24 mouse cellular contexts compared by ENCODE assay signal in the genomic region with DNA sequence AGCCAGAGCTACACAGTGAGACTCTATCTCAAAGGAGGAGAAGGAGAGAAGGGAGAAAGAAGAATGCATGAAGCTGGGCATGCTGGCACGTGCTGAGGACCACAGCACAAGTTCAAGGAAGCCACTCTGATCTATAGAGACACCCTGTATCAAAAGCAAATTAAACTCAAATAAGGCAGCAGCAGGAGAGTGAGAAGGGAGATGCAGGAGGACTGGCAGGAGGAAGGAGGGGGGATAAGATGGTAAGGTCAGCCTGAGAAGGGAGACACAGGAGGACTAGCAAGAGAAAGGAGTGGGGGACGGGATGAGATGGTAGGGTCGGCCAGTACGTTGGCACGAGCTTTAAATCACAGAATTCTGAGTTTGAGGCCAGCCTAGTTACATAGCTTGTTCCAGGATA.
DNase-seq lines count a peak whose midpoint lies in the region; ATAC-seq and TF ChIP-seq lines count a peak whose summit lies in the region.
"Had no signal": no experiment of that assay in that cellular context is flagged by ENCODE, and none has a peak within 500 bp of the region (broad histone marks: within the 10 kb centered on the region; RNA-seq: fewer than 3 reads in every experiment).

No protein-coding gene starts in this region.

- H3K4me1 ChIP-seq in liver, adult 2 months (ENCODE audit: control insufficient read depth, insufficient read depth, low read length) = peaks cover 31% of the 10 kb centered on the region
- H3K4me1 ChIP-seq in liver, embryonic 12.5 days = no peaks in the 10 kb centered on the region
- peaks cover 6% of the 10 kb centered on the region; the same call in 1 of the 2 replicates for H3K4me1 ChIP-seq in liver, postnatal 0 days (ENCODE audit: insufficient read depth)
- H3K4me1 ChIP-seq in liver, embryonic 11.5 days (replicated peaks; ENCODE audit: control insufficient read depth, insufficient read depth, low read length) = no peaks in the 10 kb centered on the region
- H3K4me1 ChIP-seq in embryonic facial prominence, embryonic 12.5 days = peaks cover 13% of the 10 kb centered on the region
- peaks cover 11% of the 10 kb centered on the region for H3K4me1 ChIP-seq in midbrain, embryonic 10.5 days
- H3K4me1 ChIP-seq: embryonic facial prominence, embryonic 15.5 days had no signal

- H3K4me2 ChIP-seq in liver, embryonic 12.5 days = no peak overlapping the region
- no peak overlapping the region for H3K4me2 ChIP-seq in liver, postnatal 0 days (ENCODE audit: low read depth, low read length)
- H3K4me2 ChIP-seq in liver, embryonic 11.5 days = no peak overlapping the region
- H3K4me2 ChIP-seq in embryonic facial prominence, embryonic 12.5 days (replicated peaks) = no peak overlapping the region
- H3K4me2 ChIP-seq: embryonic facial prominence, embryonic 13.5 days; embryonic facial prominence, embryonic 15.5 days; forebrain, embryonic 12.5 days had no signal

- H3K27ac ChIP-seq in liver, adult 2 months (replicated peaks; ENCODE audit: insufficient read depth, low read depth, low read length) = peak overlapping the region; percentile 40
- H3K27ac ChIP-seq in liver, embryonic 12.5 days = no peak overlapping the region
- H3K27ac ChIP-seq in liver, postnatal 0 days (ENCODE audit: low read depth) = peak overlapping the region; percentile 62; the same call in 1 of the 2 replicates
- H3K27ac ChIP-seq in liver, embryonic 11.5 days (ENCODE audit: low read depth, low read length) = no peak overlapping the region
- H3K27ac ChIP-seq in embryonic facial prominence, embryonic 12.5 days = peak overlapping the region; percentile 4; the same call in 1 of the 2 replicates
- H3K27ac ChIP-seq in midbrain, embryonic 10.5 days (replicated peaks) = no peak overlapping the region
- H3K27ac ChIP-seq: embryonic facial prominence, embryonic 13.5 days; embryonic facial prominence, embryonic 15.5 days; forebrain, embryonic 10.5 days; forebrain, embryonic 12.5 days had no signal

- H3K79me2 ChIP-seq in liver, adult 2 months (ENCODE audit: control insufficient read depth, insufficient read depth, low read length) = no peaks in the 10 kb centered on the region; the same call in 1 of the 2 replicates

- H3K27me3 ChIP-seq in liver, adult 2 months (ENCODE audit: control insufficient read depth, insufficient read depth, low read length) = no peaks in the 10 kb centered on the region
- no peaks in the 10 kb centered on the region for H3K27me3 ChIP-seq in liver, embryonic 12.5 days (replicated peaks)
- H3K27me3 ChIP-seq in liver, postnatal 0 days (ENCODE audit: insufficient read depth, low read length) = no peaks in the 10 kb centered on the region
- H3K27me3 ChIP-seq in liver, embryonic 11.5 days (replicated peaks; ENCODE audit: control insufficient read depth, insufficient read depth, low read length) = no peaks in the 10 kb centered on the region
- H3K27me3 ChIP-seq in embryonic facial prominence, embryonic 12.5 days = no peaks in the 10 kb centered on the region
- H3K27me3 ChIP-seq in midbrain, embryonic 10.5 days (ENCODE audit: low read depth, poor library complexity, severe bottlenecking) = peaks cover 5% of the 10 kb centered on the region; the same call in 1 of the 2 replicates
- H3K27me3 ChIP-seq: embryonic facial prominence, embryonic 13.5 days; embryonic facial prominence, embryonic 15.5 days; forebrain, embryonic 12.5 days had no signal

- no peak for TF ChIP-seq EP300 in liver, postnatal 0 days (IDR thresholded peaks at IDR 0.05; ENCODE audit: low read depth)

- no peak overlapping the region for H3K9ac ChIP-seq in liver, adult 2 months (ENCODE audit: low read depth, low read length)
- H3K9ac ChIP-seq in liver, embryonic 12.5 days = no peak overlapping the region
- no peak overlapping the region for H3K9ac ChIP-seq in liver, postnatal 0 days (replicated peaks)
- H3K9ac ChIP-seq in liver, embryonic 11.5 days (ENCODE audit: low read depth, low read length) = no peak overlapping the region
- no peak overlapping the region for H3K9ac ChIP-seq in embryonic facial prominence, embryonic 12.5 days
- H3K9ac ChIP-seq: embryonic facial prominence, embryonic 13.5 days; embryonic facial prominence, embryonic 15.5 days; forebrain, embryonic 12.5 days had no signal

- 82% methylated on average over 5 of the region's 5 CpGs for WGBS in liver, adult 2 months
- 80% methylated on average over 5 of the region's 5 CpGs for WGBS in liver, embryonic 12.5 days (ENCODE audit: insufficient replicate concordance)
- WGBS in liver, postnatal 0 days (ENCODE audit: insufficient replicate concordance) = 79% methylated on average over 5 of the region's 5 CpGs
- 84% methylated on average over 5 of the region's 5 CpGs for WGBS in liver, embryonic 11.5 days
- WGBS in embryonic facial prominence, embryonic 12.5 days = 86% methylated on average over 5 of the region's 5 CpGs
- WGBS in midbrain, embryonic 10.5 days = 88% methylated on average over 5 of the region's 5 CpGs

- no peaks in the 10 kb centered on the region for H3K9me3 ChIP-seq in liver, embryonic 12.5 days (replicated peaks)
- no peaks in the 10 kb centered on the region for H3K9me3 ChIP-seq in liver, postnatal 0 days (ENCODE audit: low read length)
- no peaks in the 10 kb centered on the region for H3K9me3 ChIP-seq in liver, embryonic 11.5 days (ENCODE audit: control insufficient read depth, low read length)
- no peaks in the 10 kb centered on the region for H3K9me3 ChIP-seq in embryonic facial prominence, embryonic 12.5 days
- H3K9me3 ChIP-seq in midbrain, embryonic 10.5 days (replicated peaks) = no peaks in the 10 kb centered on the region
- H3K9me3 ChIP-seq: embryonic facial prominence, embryonic 15.5 days; forebrain, embryonic 10.5 days; forebrain, embryonic 12.5 days had no signal

- no peak overlapping the region for H3K4me3 ChIP-seq in liver, adult 2 months (ENCODE audit: insufficient read depth, low read depth, low read length)
- H3K4me3 ChIP-seq in liver, embryonic 12.5 days = no peak overlapping the region
- no peak overlapping the region for H3K4me3 ChIP-seq in liver, postnatal 0 days (ENCODE audit: low read depth, low read length)
- no peak overlapping the region for H3K4me3 ChIP-seq in liver, embryonic 11.5 days (ENCODE audit: low read depth, low read length)
- no peak overlapping the region for H3K4me3 ChIP-seq in embryonic facial prominence, embryonic 12.5 days
- no peak overlapping the region for H3K4me3 ChIP-seq in midbrain, embryonic 10.5 days
- H3K4me3 ChIP-seq: embryonic facial prominence, embryonic 13.5 days; embryonic facial prominence, embryonic 15.5 days; erythroblast, embryonic 14.5 days; forebrain, embryonic 10.5 days; forebrain, embryonic 12.5 days had no signal

- H3K36me3 ChIP-seq in liver, adult 2 months (ENCODE audit: control insufficient read depth, insufficient read depth, low read length) = peaks cover 22% of the 10 kb centered on the region
- peaks cover 30% of the 10 kb centered on the region for H3K36me3 ChIP-seq in liver, embryonic 12.5 days
- peaks cover 20% of the 10 kb centered on the region for H3K36me3 ChIP-seq in liver, postnatal 0 days (replicated peaks; ENCODE audit: insufficient read depth, low read length)
- H3K36me3 ChIP-seq in liver, embryonic 11.5 days (ENCODE audit: control insufficient read depth, insufficient read depth, low read length) = peaks cover 2% of the 10 kb centered on the region; the same call in 1 of the 2 replicates
- peaks cover 19% of the 10 kb centered on the region for H3K36me3 ChIP-seq in embryonic facial prominence, embryonic 12.5 days
- peaks cover 36% of the 10 kb centered on the region for H3K36me3 ChIP-seq in midbrain, embryonic 10.5 days

- no peak for ATAC-seq in liver, embryonic 12.5 days
- no peak for ATAC-seq in liver, postnatal 0 days
- ATAC-seq in liver, embryonic 11.5 days (replicated peaks; ENCODE audit: low FRiP score) = no peak
- no peak for ATAC-seq in embryonic facial prominence, embryonic 12.5 days (ENCODE audit: insufficient number of reproducible peaks, insufficient read depth, low FRiP score, low TSS enrichment)
- ATAC-seq: forebrain, embryonic 14.5 days; forebrain, embryonic 16.5 days had no signal

- TF ChIP-seq POLR2A in liver, adult 2 months (IDR thresholded peaks at IDR 0.05; ENCODE audit: extremely low read depth, insufficient read depth, low read length) = no peak

- no peak for TF ChIP-seq CTCF in liver, adult 2 months (IDR thresholded peaks at IDR 0.05; ENCODE audit: low read depth, low read length)
- no peak for TF ChIP-seq CTCF in liver, postnatal 0 days (IDR thresholded peaks at IDR 0.05; ENCODE audit: low read depth)

- peak; percentile 55 for DNase-seq in heart, adult 11 months
- no peak for DNase-seq in heart, adult 18-20 months
- DNase-seq in liver, adult 2 months (ENCODE audit: extremely low read depth, low read depth, low spot score) = no peak
- DNase-seq in liver, postnatal 0 days = no peak
- no peak for DNase-seq in liver, embryonic 11.5 days (ENCODE audit: low spot score)
- no peak for DNase-seq in midbrain, embryonic 10.5 days (ENCODE audit: low spot score)
- DNase-seq: adrenal gland, adult 2 months; adrenal gland, postnatal 10 days; adrenal gland, postnatal 25 days; cerebellum, adult 11 months; cerebellum, adult 18-20 months; cerebellum, adult 9-11 months; cerebellum, postnatal 14 days; cerebellum, postnatal 36 days; embryo, embryonic 11 days had no signal

Comparison
In these comparisons a context has a peak if more than half of its experiments do, and no peak if none do; other contexts are left out.
1. H3K27ac ChIP-seq: peak in liver, adult 2 months (single experiment), liver, postnatal 0 days (single experiment) and embryonic facial prominence, embryonic 12.5 days (single experiment); none in liver, embryonic 12.5 days (single experiment), liver, embryonic 11.5 days (single experiment) and midbrain, embryonic 10.5 days (single experiment).